Mouse (Mus musculus): ENCODE data around the gene Slc25a25. TPM values are rescaled to one million over a fixed set of nuclear protein-coding genes. Genes with fewer than 3 reads are reported as not detected.

Gene Slc25a25
- polyA plus RNA-seq, 1 experiment from 2014 or later = 30.4 TPM

DNA sequence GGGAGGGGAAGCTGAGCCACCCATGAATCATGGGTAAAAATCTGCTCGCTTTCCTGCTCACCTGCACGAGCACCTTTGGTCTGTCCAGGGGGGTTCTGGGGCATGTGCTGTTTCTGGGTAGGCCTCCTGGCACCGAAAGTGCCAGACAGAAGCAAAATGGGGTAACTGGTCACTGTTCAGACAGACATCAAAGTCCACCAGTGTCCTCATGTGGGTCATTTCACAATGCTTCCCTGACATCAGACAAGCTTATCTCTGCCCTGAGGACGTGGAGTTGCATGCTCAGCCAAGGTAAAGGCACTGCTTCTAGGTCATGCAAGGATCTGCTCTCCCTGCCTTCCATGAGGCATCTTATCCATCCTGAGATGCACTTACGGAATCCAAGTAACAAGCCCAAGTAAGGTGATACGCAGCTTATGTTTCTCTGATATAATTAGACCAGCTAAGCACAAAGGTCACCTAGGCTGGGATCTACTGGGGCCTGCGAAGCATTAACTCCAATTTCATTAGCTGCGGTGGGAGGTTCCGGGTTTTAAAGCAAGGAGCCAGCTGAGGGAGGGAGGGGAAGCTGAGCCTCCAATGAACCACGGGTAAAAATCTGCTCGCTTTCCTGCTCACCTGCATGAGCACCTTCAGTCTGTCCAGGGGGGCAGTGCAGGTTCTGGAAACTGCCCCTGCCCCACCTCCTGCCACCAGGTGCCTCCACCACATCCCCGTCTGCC is 32.7 kb downstream of the Slc25a25 start:
- Histone ChIP-seq H3K4me3 (ENCODE audit: low read depth, low read length) (no peak overlapping the region), H3K9me3 (replicated peaks; ENCODE audit: control insufficient read depth, low read length) (no peaks in the 10 kb centered on the region), H3K36me3 (ENCODE audit: control insufficient read depth, insufficient read depth, low read length) (peaks cover 79% of the 10 kb centered on the region), H3K4me2 (ENCODE audit: low read length) (no peak overlapping the region), H3K27ac (ENCODE audit: low read depth, low read length) (no peak overlapping the region), H3K9ac (ENCODE audit: low read length) (no peak overlapping the region), H3K4me1 (ENCODE audit: control insufficient read depth, insufficient read depth, low read length) (peaks cover 6% of the 10 kb centered on the region), H3K27me3 (replicated peaks; ENCODE audit: control insufficient read depth, insufficient read depth, low read length) (no peaks in the 10 kb centered on the region)
- no peak for ATAC-seq
- no peak for DNase-seq (ENCODE audit: low spot score)
- WGBS = 92% methylated on average over 12 of the region's 12 CpGs

DNA sequence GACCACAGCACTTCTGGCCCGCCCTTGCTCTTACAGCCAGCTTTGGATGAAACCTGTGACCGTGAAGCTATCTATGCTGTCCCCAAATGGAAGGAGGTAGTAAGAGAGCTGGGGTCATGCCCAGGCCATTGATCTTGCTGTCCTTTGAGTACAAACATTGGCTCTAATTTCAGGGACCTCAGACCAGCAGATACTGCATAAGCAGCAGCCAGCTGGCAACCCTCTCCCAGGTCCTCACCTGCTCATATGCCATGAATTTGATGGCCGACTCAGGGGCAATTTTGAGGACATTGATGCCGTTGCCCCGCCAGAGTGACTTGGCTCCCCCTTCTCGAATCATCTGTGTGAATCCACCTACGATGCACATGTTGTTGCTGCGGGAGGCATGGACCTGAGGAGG is 33.8 kb downstream of the Slc25a25 start:
- no peaks in the 10 kb centered on the region for H3K9me3 ChIP-seq (replicated peaks; ENCODE audit: control insufficient read depth, low read length)
- no peak overlapping the region for H3K27ac ChIP-seq (ENCODE audit: low read depth, low read length)
- H3K4me3 ChIP-seq (ENCODE audit: low read depth, low read length) = no peak overlapping the region
- ATAC-seq = no peak
- DNase-seq (ENCODE audit: low spot score) = no peak
- H3K27me3 ChIP-seq (replicated peaks; ENCODE audit: control insufficient read depth, insufficient read depth, low read length) = no peaks in the 10 kb centered on the region
- 95% methylated on average over 8 of the region's 8 CpGs for WGBS
- H3K4me2 ChIP-seq (ENCODE audit: low read length) = no peak overlapping the region
- H3K4me1 ChIP-seq (ENCODE audit: control insufficient read depth, insufficient read depth, low read length) = no peaks in the 10 kb centered on the region
- H3K36me3 ChIP-seq (ENCODE audit: control insufficient read depth, insufficient read depth, low read length) = peaks cover 79% of the 10 kb centered on the region
- H3K9ac ChIP-seq (ENCODE audit: low read length) = no peak overlapping the region

DNA sequence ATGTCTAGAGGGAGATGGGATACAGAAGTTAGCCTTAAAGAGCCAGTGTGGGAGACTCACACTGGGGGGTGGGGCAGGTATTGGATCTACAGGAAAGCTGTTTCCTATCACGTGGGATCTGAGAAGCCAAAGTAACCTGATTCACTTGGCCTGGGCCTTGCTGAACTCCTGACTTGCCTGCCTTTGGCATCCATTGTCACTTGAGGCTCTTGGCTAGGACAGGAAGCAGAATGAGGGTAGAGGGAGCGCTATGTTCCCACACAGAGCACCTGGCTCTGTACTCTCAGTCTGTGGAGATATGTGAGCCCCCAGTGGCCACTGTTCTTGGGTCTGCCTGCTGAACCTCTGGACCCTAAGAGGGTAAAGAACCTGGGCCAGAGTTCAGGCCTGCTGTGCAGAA is 34.7 kb downstream of the Slc25a25 start:
- Histone ChIP-seq H3K27ac (ENCODE audit: low read depth, low read length) (no peak overlapping the region), H3K36me3 (ENCODE audit: control insufficient read depth, insufficient read depth, low read length) (peaks cover 78% of the 10 kb centered on the region), H3K4me2 (ENCODE audit: low read length) (no peak overlapping the region), H3K4me1 (ENCODE audit: control insufficient read depth, insufficient read depth, low read length) (no peaks in the 10 kb centered on the region), H3K9ac (ENCODE audit: low read length) (no peak overlapping the region), H3K27me3 (replicated peaks; ENCODE audit: control insufficient read depth, insufficient read depth, low read length) (no peaks in the 10 kb centered on the region), H3K4me3 (ENCODE audit: low read depth, low read length) (no peak overlapping the region), H3K9me3 (replicated peaks; ENCODE audit: control insufficient read depth, low read length) (no peaks in the 10 kb centered on the region)
- WGBS = 93% methylated on average over 2 of the region's 2 CpGs
- no peak for DNase-seq (ENCODE audit: low spot score)
- ATAC-seq = no peak

DNA sequence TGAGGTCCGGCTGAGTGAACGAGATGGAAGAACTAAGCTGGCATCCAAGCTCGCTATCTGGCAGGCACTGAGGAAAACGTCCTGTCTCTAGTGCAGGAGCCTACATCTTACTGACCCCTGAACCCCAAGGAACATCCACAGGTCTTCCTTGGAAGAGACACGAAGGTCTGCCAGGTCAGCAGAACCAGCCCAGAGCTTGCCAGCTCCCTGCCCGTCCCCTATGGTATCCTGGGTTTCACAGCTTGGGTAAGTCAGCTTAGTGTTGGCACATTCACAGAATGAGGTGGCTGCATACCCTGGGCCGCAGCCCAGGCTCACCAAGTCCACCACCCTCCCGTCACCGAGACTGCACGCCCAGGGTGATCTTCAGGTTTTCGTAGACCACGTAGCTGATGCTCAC is 35.4 kb downstream of the Slc25a25 start:
- no peak for DNase-seq (ENCODE audit: low spot score)
- WGBS = 94% methylated on average over 12 of the region's 12 CpGs
- Histone ChIP-seq H3K36me3 (ENCODE audit: control insufficient read depth, insufficient read depth, low read length) (peaks cover 71% of the 10 kb centered on the region), H3K4me1 (ENCODE audit: control insufficient read depth, insufficient read depth, low read length) (no peaks in the 10 kb centered on the region), H3K4me3 (ENCODE audit: low read depth, low read length) (no peak overlapping the region), H3K4me2 (ENCODE audit: low read length) (no peak overlapping the region), H3K27me3 (replicated peaks; ENCODE audit: control insufficient read depth, insufficient read depth, low read length) (no peaks in the 10 kb centered on the region), H3K27ac (ENCODE audit: low read depth, low read length) (no peak overlapping the region), H3K9ac (ENCODE audit: low read length) (no peak overlapping the region), H3K9me3 (replicated peaks; ENCODE audit: control insufficient read depth, low read length) (no peaks in the 10 kb centered on the region)
- ATAC-seq = no peak

DNA sequence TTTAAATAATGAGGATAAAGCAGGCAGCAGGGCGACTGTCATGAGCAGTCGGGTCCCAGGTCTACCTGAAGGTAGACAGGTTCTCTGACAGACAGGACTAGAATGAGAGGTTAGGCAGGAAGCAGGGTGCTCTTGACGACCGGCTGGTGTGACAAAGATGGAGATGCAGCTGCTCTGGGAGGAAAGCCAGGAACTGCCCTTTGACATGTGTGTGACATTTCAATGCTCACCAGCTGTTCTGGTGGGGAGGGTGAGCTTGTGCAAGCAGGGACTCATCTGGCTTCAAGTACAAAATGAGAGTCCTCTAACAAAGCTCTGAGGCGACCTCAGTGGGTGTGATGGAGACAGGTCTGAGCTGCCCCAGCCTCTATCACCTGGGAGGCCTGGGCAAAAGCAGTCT is 37.3 kb downstream of the Slc25a25 start:
- 74% methylated on average over 5 of the region's 5 CpGs for WGBS

DNA sequence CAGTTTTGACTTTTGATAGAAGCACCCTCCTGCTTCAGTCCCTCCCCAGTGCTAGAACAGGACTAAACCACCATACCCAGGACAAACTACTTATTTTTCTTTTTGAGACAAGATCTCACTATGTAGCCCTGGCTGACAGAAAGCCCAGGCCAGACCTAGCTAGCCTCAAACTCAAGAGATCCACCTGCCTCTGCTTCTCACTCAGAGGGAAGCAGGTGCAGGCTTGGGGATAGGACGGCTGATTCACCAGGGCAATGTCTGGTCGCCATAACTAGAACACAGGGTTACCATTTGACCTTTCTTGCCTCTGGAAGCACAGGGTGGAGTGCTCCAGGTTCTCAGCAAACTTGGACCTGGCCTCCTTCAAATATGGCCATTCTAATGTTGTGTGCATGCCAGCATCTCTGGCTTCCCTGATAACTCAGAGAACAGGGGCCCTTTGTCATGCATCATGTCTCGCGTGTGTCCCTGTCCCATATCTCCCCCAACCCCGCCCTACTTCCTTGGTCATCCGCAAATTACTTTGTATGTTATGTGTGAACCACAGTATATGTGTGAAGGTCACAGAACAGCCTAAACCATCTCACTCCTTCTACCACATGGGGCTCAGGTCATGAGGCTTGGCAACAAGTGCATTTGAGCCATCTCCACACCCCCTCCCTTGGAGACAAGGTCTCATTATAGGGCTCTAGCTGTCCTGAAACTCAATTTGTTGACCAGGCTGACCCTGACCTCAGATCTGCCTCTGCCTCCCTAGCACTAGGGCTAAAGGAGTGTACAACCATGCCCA is 38.3 kb downstream of the Slc25a25 start:
- H3K27me3 ChIP-seq (replicated peaks; ENCODE audit: control insufficient read depth, insufficient read depth, low read length) = no peaks in the 10 kb centered on the region
- peaks cover 43% of the 10 kb centered on the region for H3K36me3 ChIP-seq (ENCODE audit: control insufficient read depth, insufficient read depth, low read length)
- no peak overlapping the region for H3K27ac ChIP-seq (ENCODE audit: low read depth, low read length)
- H3K4me2 ChIP-seq (ENCODE audit: low read length) = no peak overlapping the region
- H3K9me3 ChIP-seq (replicated peaks; ENCODE audit: control insufficient read depth, low read length) = no peaks in the 10 kb centered on the region
- H3K4me3 ChIP-seq (ENCODE audit: low read depth, low read length) = no peak overlapping the region
- 92% methylated on average over 6 of the region's 6 CpGs for WGBS
- H3K4me1 ChIP-seq (ENCODE audit: control insufficient read depth, insufficient read depth, low read length) = no peaks in the 10 kb centered on the region
- no peak overlapping the region for H3K9ac ChIP-seq (ENCODE audit: low read length)
- no peak for ATAC-seq
- no peak for DNase-seq (ENCODE audit: low spot score)

More for the DNA sequence above, 37.3 kb downstream of the Slc25a25 start:
- peaks cover 52% of the 10 kb centered on the region for H3K36me3 ChIP-seq (ENCODE audit: control insufficient read depth, insufficient read depth, low read length)
- no peak overlapping the region for H3K9ac ChIP-seq (ENCODE audit: low read length)
- no peak overlapping the region for H3K4me2 ChIP-seq (ENCODE audit: low read length)
- H3K4me3 ChIP-seq (ENCODE audit: low read depth, low read length) = no peak overlapping the region
- no peaks in the 10 kb centered on the region for H3K9me3 ChIP-seq (replicated peaks; ENCODE audit: control insufficient read depth, low read length)
- H3K4me1 ChIP-seq (ENCODE audit: control insufficient read depth, insufficient read depth, low read length) = no peaks in the 10 kb centered on the region
- DNase-seq (ENCODE audit: low spot score) (no peak), ATAC-seq (no peak)
- no peaks in the 10 kb centered on the region for H3K27me3 ChIP-seq (replicated peaks; ENCODE audit: control insufficient read depth, insufficient read depth, low read length)
- no peak overlapping the region for H3K27ac ChIP-seq (ENCODE audit: low read depth, low read length)

DNA sequence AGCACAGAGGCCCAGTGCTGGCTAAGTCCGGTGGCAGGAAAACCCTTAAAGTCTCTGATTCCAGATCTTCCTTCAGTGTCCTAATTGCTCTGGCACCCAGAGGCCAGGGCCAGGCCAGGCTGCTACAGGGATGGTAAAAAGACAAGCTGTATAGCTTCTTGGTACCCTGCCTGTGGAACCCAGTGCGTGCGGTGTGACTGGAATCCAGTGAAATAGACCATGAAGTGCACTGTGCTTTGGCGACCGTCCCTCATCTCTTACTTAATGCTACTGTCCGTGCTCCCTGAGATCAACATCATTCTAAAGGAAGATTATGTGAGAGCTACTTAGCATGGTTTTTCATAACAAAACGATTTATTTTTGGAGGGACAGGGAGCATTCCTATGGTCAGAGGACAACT is 39.8 kb downstream of the Slc25a25 start:
- Histone ChIP-seq H3K27ac (ENCODE audit: low read depth, low read length) (no peak overlapping the region), H3K4me2 (ENCODE audit: low read length) (no peak overlapping the region), H3K4me3 (ENCODE audit: low read depth, low read length) (no peak overlapping the region), H3K27me3 (replicated peaks; ENCODE audit: control insufficient read depth, insufficient read depth, low read length) (no peaks in the 10 kb centered on the region), H3K9ac (ENCODE audit: low read length) (no peak overlapping the region), H3K4me1 (ENCODE audit: control insufficient read depth, insufficient read depth, low read length) (no peaks in the 10 kb centered on the region), H3K36me3 (ENCODE audit: control insufficient read depth, insufficient read depth, low read length) (peaks cover 28% of the 10 kb centered on the region), H3K9me3 (replicated peaks; ENCODE audit: control insufficient read depth, low read length) (no peaks in the 10 kb centered on the region)
- WGBS = 87% methylated on average over 7 of the region's 7 CpGs
- ATAC-seq = no peak
- DNase-seq (ENCODE audit: low spot score) = no peak

DNA sequence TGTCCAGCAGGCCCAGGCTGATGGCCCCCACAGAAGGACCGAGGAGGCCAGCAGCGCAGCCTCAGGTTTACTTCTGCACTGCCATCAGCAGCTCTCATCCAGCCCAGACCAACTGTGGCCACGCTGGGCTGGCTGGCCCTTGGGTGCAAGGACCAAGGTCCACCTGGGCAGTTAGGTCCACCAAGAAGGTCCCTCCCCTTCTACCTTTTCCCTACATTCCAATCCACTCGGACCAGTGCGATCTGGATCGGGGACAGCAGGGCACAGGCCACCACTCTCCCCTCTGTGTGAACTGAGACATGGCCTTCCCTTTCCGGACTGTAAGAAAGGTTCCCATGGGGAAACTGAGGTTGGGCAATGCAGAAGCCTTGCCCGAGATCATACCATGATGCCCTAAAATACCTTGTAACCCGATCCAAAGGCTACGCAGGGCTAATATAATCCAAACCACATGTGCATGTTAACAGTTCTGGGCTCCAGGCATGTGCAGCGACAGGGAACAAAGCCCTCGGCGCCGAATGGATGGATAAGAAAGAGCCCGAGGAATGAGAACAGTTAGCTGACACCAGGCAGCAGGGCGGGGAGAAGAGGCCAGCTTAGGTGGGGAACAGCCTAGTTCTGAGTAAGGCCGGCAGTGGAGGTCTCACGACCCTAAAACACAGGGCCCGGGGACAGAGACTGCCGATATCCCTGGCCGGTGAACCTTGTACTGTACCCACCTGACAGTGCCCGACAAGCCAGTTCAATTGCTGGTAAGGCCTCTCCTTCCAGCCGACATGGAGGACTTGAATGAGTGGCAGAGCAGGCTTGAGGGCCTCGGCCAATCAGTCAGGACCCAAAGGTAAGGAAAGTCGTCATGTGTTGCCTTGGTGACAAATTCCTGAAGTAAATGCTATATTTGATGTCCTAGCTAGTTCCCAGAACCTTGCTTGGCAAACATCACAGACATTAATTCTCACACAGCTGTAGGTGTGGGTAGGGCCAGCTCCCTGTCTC is 42.5 kb downstream of the Slc25a25 start:
- H3K4me2 ChIP-seq (ENCODE audit: low read length) = no peak overlapping the region
- ATAC-seq = no peak
- 73% methylated on average over 25 of the region's 25 CpGs for WGBS

More for the DNA sequence above, 42.5 kb downstream of the Slc25a25 start:
- Histone ChIP-seq H3K27ac (ENCODE audit: low read depth, low read length) (no peak overlapping the region), H3K4me3 (ENCODE audit: low read depth, low read length) (no peak overlapping the region), H3K9ac (ENCODE audit: low read length) (no peak overlapping the region), H3K27me3 (replicated peaks; ENCODE audit: control insufficient read depth, insufficient read depth, low read length) (no peaks in the 10 kb centered on the region), H3K4me1 (ENCODE audit: control insufficient read depth, insufficient read depth, low read length) (no peaks in the 10 kb centered on the region), H3K9me3 (replicated peaks; ENCODE audit: control insufficient read depth, low read length) (no peaks in the 10 kb centered on the region), H3K36me3 (ENCODE audit: control insufficient read depth, insufficient read depth, low read length) (peaks cover under 1% of the 10 kb centered on the region; the same call in 1 of the 2 replicates)
- no peak for DNase-seq (ENCODE audit: low spot score)

Measured in forebrain, embryonic 14.5 days (tissue).